Mouse (Mus musculus): Measurements from ENCODE around the gene Ramp1.

DNA sequence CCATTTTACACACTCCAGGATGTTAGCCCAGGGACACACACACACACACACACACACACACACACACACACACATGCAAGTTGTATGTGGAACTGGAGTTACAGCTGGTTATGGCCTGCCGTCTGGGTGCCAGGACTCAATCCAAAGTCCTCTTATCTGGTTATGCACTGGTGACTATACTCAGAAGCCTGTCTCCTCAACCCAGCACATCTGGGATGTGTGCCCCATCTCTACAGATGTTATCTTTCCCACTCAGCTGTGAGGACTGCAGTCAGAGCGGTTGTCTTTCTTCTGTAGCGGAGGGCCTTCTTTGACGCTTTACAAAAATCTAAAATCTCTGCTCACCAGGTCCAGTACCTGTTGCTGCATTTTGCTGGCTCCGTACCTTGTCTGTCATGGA lies 4.8 kb upstream of the Ramp1 start:
- TF ChIP-seq POLR2A (IDR thresholded peaks at IDR 0.05; ENCODE audit: control insufficient read depth, extremely low read depth, insufficient read depth, low read length, poor library complexity) (no peak), CTCF (IDR thresholded peaks at IDR 0.05; ENCODE audit: borderline replicate concordance, control insufficient read depth, extremely low read depth, insufficient read depth, low read length, poor library complexity) (no peak)

Data from thymus, adult 2 months (tissue).